Mouse (Mus musculus): ENCODE measurements around the gene Usp42. TPM values are rescaled to one million over a fixed set of nuclear protein-coding genes. Genes with fewer than 3 reads are reported as not detected.

Usp42 gene
- total and polyA plus RNA-seq, 2 experiments from 2014 or later = 5.6 to 6.0 TPM

DNA sequence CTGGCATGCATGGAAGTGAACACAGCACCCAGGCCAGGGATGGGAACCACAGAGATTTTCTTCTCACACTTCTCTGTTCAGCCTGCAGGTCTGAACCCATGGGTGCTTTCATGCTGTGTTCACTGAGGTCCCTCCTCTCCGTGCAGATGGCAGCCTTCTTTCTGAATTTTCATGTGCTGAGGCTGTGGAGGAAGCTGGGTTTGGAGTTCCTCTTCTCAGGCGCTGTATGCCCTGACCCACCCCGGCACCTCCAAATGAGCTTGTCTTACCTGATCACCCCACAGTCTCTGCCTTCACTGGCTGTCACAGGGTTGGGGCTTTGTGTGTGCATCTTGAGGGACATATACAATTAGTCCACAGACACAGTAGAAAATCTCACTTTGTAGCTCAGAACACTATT, 44.5 kb downstream of the Usp42 start:
- TF ChIP-seq EP300 (IDR thresholded peaks at IDR 0.05; ENCODE audit: low read depth) (no peak), CTCF (IDR thresholded peaks at IDR 0.05; ENCODE audit: low read depth) (no peak)
- H3K9me3 ChIP-seq (replicated peaks; ENCODE audit: control insufficient read depth, low read length) = no peaks in the 10 kb centered on the region
- H3K36me3 ChIP-seq (replicated peaks; ENCODE audit: control insufficient read depth, insufficient read depth, low read length) = peaks cover 64% of the 10 kb centered on the region
- H3K9ac ChIP-seq (replicated peaks; ENCODE audit: low read depth, low read length) = no peak overlapping the region
- H3K27me3 ChIP-seq (ENCODE audit: control insufficient read depth, insufficient read depth, low read length) = no peaks in the 10 kb centered on the region
- no peak overlapping the region for H3K27ac ChIP-seq (ENCODE audit: low read depth)
- no peak overlapping the region for H3K4me3 ChIP-seq (ENCODE audit: low read depth, low read length)
- no peaks in the 10 kb centered on the region; the same call in 1 of the 2 replicates for H3K4me1 ChIP-seq (ENCODE audit: control insufficient read depth, insufficient read depth)
- WGBS = 95% methylated on average over 3 of the region's 3 CpGs
- H3K4me2 ChIP-seq (ENCODE audit: low read depth, low read length) = no peak overlapping the region
- DNase-seq (ENCODE audit: low spot score) = no peak
- ATAC-seq (ENCODE audit: insufficient read depth, low read depth) = no peak

GRCm38 (mm10) chr5:143686456-143686855, 45.6 kb downstream of the Usp42 start:
- no peak overlapping the region for H3K4me3 ChIP-seq (ENCODE audit: low read depth, low read length)
- peaks cover 53% of the 10 kb centered on the region for H3K36me3 ChIP-seq (replicated peaks; ENCODE audit: control insufficient read depth, insufficient read depth, low read length)
- TF ChIP-seq EP300 (IDR thresholded peaks at IDR 0.05; ENCODE audit: low read depth) = no peak
- no peak for TF ChIP-seq CTCF (IDR thresholded peaks at IDR 0.05; ENCODE audit: low read depth)
- no peak overlapping the region for H3K9ac ChIP-seq (replicated peaks; ENCODE audit: low read depth, low read length)
- 84% methylated on average over 3 of the region's 3 CpGs for WGBS
- no peaks in the 10 kb centered on the region; the same call in 1 of the 2 replicates for H3K4me1 ChIP-seq (ENCODE audit: control insufficient read depth, insufficient read depth)
- H3K4me2 ChIP-seq (ENCODE audit: low read depth, low read length) = no peak overlapping the region
- H3K9me3 ChIP-seq (replicated peaks; ENCODE audit: control insufficient read depth, low read length) = no peaks in the 10 kb centered on the region
- H3K27me3 ChIP-seq (ENCODE audit: control insufficient read depth, insufficient read depth, low read length) = no peaks in the 10 kb centered on the region
- DNase-seq (ENCODE audit: low spot score) (no peak), ATAC-seq (ENCODE audit: insufficient read depth, low read depth) (no peak)
- H3K27ac ChIP-seq (ENCODE audit: low read depth) = no peak overlapping the region

DNA sequence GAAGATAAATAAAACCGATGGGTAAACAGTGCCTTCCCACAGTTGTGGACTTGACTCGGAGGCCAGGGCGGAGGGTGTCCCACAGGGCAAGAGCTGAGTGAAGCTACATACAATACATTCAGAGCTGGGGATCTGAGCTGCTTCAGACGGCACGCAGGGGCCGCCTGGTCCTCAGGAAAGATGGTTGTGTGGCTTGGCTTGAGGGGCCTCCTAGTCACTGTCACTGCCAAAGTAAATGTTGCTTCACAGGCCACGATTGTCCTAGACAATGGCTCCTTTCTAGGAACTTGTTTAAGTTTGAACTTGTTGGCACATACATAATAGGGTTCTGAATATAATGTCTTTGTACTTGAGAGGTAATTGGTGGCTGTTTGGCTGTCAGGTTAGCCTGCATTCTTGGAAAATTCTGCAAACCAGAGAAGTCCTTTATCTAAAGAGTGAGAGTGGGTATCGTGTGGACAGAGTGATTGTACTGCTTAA, 47.1 kb downstream of the Usp42 start:
- no peak overlapping the region for H3K9ac ChIP-seq (replicated peaks; ENCODE audit: low read depth, low read length)
- H3K27ac ChIP-seq (ENCODE audit: low read depth) = no peak overlapping the region
- H3K4me1 ChIP-seq (ENCODE audit: control insufficient read depth, insufficient read depth) = no peaks in the 10 kb centered on the region; the same call in 1 of the 2 replicates
- no peaks in the 10 kb centered on the region for H3K27me3 ChIP-seq (ENCODE audit: control insufficient read depth, insufficient read depth, low read length)
- H3K36me3 ChIP-seq (replicated peaks; ENCODE audit: control insufficient read depth, insufficient read depth, low read length) = peaks cover 53% of the 10 kb centered on the region
- DNase-seq (ENCODE audit: low spot score) (no peak), ATAC-seq (ENCODE audit: insufficient read depth, low read depth) (peak; percentile 59; the same call in 1 of the 2 replicates)
- H3K4me2 ChIP-seq (ENCODE audit: low read depth, low read length) = no peak overlapping the region
- 72% methylated on average over 8 of the region's 8 CpGs for WGBS
- H3K9me3 ChIP-seq (replicated peaks; ENCODE audit: control insufficient read depth, low read length) = no peaks in the 10 kb centered on the region
- no peak overlapping the region for H3K4me3 ChIP-seq (ENCODE audit: low read depth, low read length)
- TF ChIP-seq EP300 (IDR thresholded peaks at IDR 0.05; ENCODE audit: low read depth) (no peak), CTCF (IDR thresholded peaks at IDR 0.05; ENCODE audit: low read depth) (no peak)

DNA sequence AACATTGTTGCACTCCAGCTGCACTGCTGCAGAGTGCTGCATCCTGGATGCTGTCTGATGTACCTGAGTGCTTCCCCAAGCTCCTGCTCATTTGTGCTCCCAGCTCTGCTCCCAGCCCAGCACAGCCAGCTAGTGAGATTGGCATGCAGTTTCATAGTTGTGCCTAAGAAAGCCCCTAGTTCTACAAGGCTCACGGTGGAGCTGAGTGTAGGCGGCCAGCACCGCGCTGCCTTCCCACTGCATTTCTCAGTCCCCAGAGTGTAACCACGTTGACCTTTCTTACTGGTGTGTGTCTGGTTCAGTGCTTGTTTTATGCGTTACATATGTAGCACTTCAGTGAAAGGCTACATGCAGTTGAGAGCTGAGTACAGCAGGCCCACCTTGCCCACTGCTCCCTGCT, 48.4 kb downstream of the Usp42 start:
- H3K27ac ChIP-seq (ENCODE audit: low read depth) = no peak overlapping the region
- no peak overlapping the region for H3K4me2 ChIP-seq (ENCODE audit: low read depth, low read length)
- H3K27me3 ChIP-seq (ENCODE audit: control insufficient read depth, insufficient read depth, low read length) = no peaks in the 10 kb centered on the region
- H3K36me3 ChIP-seq (replicated peaks; ENCODE audit: control insufficient read depth, insufficient read depth, low read length) = peaks cover 50% of the 10 kb centered on the region
- H3K9ac ChIP-seq (replicated peaks; ENCODE audit: low read depth, low read length) = no peak overlapping the region
- ATAC-seq (ENCODE audit: insufficient read depth, low read depth) (no peak), DNase-seq (ENCODE audit: low spot score) (no peak)
- WGBS = 55% methylated on average over 6 of the region's 6 CpGs
- peaks cover 5% of the 10 kb centered on the region; the same call in 1 of the 2 replicates for H3K4me1 ChIP-seq (ENCODE audit: control insufficient read depth, insufficient read depth)
- H3K4me3 ChIP-seq (ENCODE audit: low read depth, low read length) = no peak overlapping the region
- H3K9me3 ChIP-seq (replicated peaks; ENCODE audit: control insufficient read depth, low read length) = no peaks in the 10 kb centered on the region
- TF ChIP-seq EP300 (IDR thresholded peaks at IDR 0.05; ENCODE audit: low read depth) (no peak), CTCF (IDR thresholded peaks at IDR 0.05; ENCODE audit: low read depth) (no peak)

DNA sequence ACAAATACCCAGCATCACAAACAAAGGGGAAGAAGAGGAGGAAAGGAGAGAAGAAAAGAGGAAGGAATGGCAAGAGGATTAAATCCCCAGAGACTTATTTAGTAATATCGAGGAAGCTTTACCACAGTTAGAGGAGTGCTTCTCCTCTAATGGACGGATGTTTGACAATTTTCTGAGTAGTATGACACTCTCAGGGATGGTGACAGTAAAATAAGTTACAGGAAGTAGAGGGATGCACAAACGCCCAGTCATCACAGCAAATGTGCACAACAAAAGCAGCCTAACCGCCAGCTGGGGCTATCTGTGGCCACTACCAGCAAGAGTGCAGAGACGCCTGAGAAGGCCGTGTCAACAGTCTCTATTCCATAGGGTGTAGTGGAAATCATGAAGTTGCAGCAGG, 52.4 kb downstream of the Usp42 start:
- no peaks in the 10 kb centered on the region for H3K27me3 ChIP-seq (ENCODE audit: control insufficient read depth, insufficient read depth, low read length)
- H3K9me3 ChIP-seq (replicated peaks; ENCODE audit: control insufficient read depth, low read length) = no peaks in the 10 kb centered on the region
- no peak overlapping the region for H3K9ac ChIP-seq (replicated peaks; ENCODE audit: low read depth, low read length)
- peaks cover 12% of the 10 kb centered on the region; the same call in 1 of the 2 replicates for H3K36me3 ChIP-seq (replicated peaks; ENCODE audit: control insufficient read depth, insufficient read depth, low read length)
- TF ChIP-seq CTCF (IDR thresholded peaks at IDR 0.05; ENCODE audit: low read depth) = no peak
- TF ChIP-seq EP300 (IDR thresholded peaks at IDR 0.05; ENCODE audit: low read depth) = no peak
- H3K4me3 ChIP-seq (ENCODE audit: low read depth, low read length) = no peak overlapping the region
- H3K4me2 ChIP-seq (ENCODE audit: low read depth, low read length) = no peak overlapping the region
- DNase-seq (ENCODE audit: low spot score) (no peak), ATAC-seq (ENCODE audit: insufficient read depth, low read depth) (no peak)
- 62% methylated on average over 6 of the region's 6 CpGs for WGBS
- H3K4me1 ChIP-seq (ENCODE audit: control insufficient read depth, insufficient read depth) = peaks cover 37% of the 10 kb centered on the region
- no peak overlapping the region for H3K27ac ChIP-seq (ENCODE audit: low read depth)

- Histone ChIP-seq H3K36me3 (replicated peaks; ENCODE audit: control insufficient read depth, insufficient read depth, low read length) (peaks cover 8% of the 10 kb centered on the region; the same call in 1 of the 2 replicates), H3K9ac (replicated peaks; ENCODE audit: low read depth, low read length) (no peak overlapping the region), H3K27ac (ENCODE audit: low read depth) (no peak overlapping the region), H3K4me1 (ENCODE audit: control insufficient read depth, insufficient read depth) (peaks cover 37% of the 10 kb centered on the region), H3K4me3 (ENCODE audit: low read depth, low read length) (no peak overlapping the region), H3K9me3 (replicated peaks; ENCODE audit: control insufficient read depth, low read length) (no peaks in the 10 kb centered on the region), H3K27me3 (ENCODE audit: control insufficient read depth, insufficient read depth, low read length) (no peaks in the 10 kb centered on the region), H3K4me2 (ENCODE audit: low read depth, low read length) (no peak overlapping the region)
- DNase-seq (ENCODE audit: low spot score) (no peak), ATAC-seq (ENCODE audit: insufficient read depth, low read depth) (no peak)
- TF ChIP-seq EP300 (IDR thresholded peaks at IDR 0.05; ENCODE audit: low read depth) = no peak
- no peak for TF ChIP-seq CTCF (IDR thresholded peaks at IDR 0.05; ENCODE audit: low read depth)
- 29% methylated on average over 6 of the region's 6 CpGs for WGBS
These were observed 53.3 kb downstream of the Usp42 start for GRCm38 (mm10) chr5:143678634-143679271.

Measured in heart, postnatal 0 days (tissue).